Mouse (Mus musculus) forebrain, embryonic 11.5 days (tissue): ENCODE results near the gene Bud31. TPM values are rescaled to one million over a fixed set of nuclear protein-coding genes. Genes with fewer than 3 reads are reported as not detected.

ENCODE experiments used
- ATAC-seq: fragments of 200-750 bp; cut with Nextera tagmentation; replicated peaks from 2 replicates; pipeline ENCODE4 v1.8.0; 2017; ENCODE audit warnings: moderate TSS enrichment; ENCODE audit not compliant: low FRiP score
- DNase-seq: peaks from one replicate; pipeline ENCODE4 v3.0.0-alpha.2; 2017; ENCODE audit warnings: low spot score
- H3K27ac ChIP-seq: fragments of 300-500 bp; sonication (generic); 2 replicates; pipeline ENCODE4 v1.5.1; 2014; ENCODE audit warnings: low read depth, low read length
- H3K27me3 ChIP-seq: fragments of 300-500 bp; sonication (generic); 2 replicates; pipeline ENCODE4 v1.6.1; 2014; ENCODE audit warnings: mild to moderate bottlenecking, low read length, mixed read lengths; ENCODE audit not compliant: control insufficient read depth, insufficient read depth
- H3K36me3 ChIP-seq: fragments of 300-500 bp; sonication (generic); 2 replicates; pipeline ENCODE4 v1.6.1; 2014; ENCODE audit warnings: mild to moderate bottlenecking, low read length, moderate library complexity, mixed read lengths; ENCODE audit not compliant: control insufficient read depth, insufficient read depth
- H3K4me1 ChIP-seq: fragments of 300-500 bp; sonication (generic); replicated peaks from 2 replicates; pipeline ENCODE4 v1.6.1; 2014; ENCODE audit warnings: low read length, mixed read lengths; ENCODE audit not compliant: control insufficient read depth, insufficient read depth
- H3K4me2 ChIP-seq: fragments of 300-500 bp; sonication (generic); 2 replicates; pipeline ENCODE4 v1.6.1; 2014; ENCODE audit warnings: low read depth, mild to moderate bottlenecking, low read length, moderate library complexity, mixed read lengths; ENCODE audit not compliant: severe bottlenecking
- H3K4me3 ChIP-seq: fragments of 300-500 bp; sonication (generic); 2 replicates; pipeline ENCODE4 v1.5.1; 2014; ENCODE audit warnings: low read depth, low read length
- H3K9ac ChIP-seq: fragments of 300-500 bp; sonication (generic); 2 replicates; pipeline ENCODE4 v1.6.1; 2014; ENCODE audit warnings: low read length
- H3K9me3 ChIP-seq: fragments of 300-500 bp; sonication (generic); 2 replicates; pipeline ENCODE4 v1.6.1; 2016; ENCODE audit warnings: low read length, mixed read lengths; ENCODE audit not compliant: control insufficient read depth
- WGBS: fragments of 180-500 bp; shearing (Covaris S2); extraction: QIAGEN DNeasy Blood & Tissue Kit; methylation state at CpG from one replicate; pipeline ENCODE4 v1.1.7; 2014; 5-methylcytosine and 5-hydroxymethylcytosine counted together
- polyA plus RNA-seq: library from polyadenylated mRNA; unstranded; fragments of >200 nt; fragmentation: Nextera tagmentation; extraction: Ambion mirVana; gene quantifications from 2 replicates; pipeline ENCODE4 v1.2.1, GENCODE M21; 2014

The Bud31 gene
- polyA plus RNA-seq, 1 experiment from 2014 or later: 253 TPM

GRCm38 (mm10) chr5:145110401-145110800 is 29.8 kb upstream of the Bud31 start:
- Histone ChIP-seq H3K36me3 (peaks cover 11% of the 10 kb centered on the region), H3K4me3 (no peak overlapping the region), H3K4me1 (0 out of 2 replicates have a peak, but pooled peaks cover 4% of the 10 kb centered on the region), H3K9ac (no peak overlapping the region), H3K4me2 (no peak overlapping the region), H3K9me3 (no peaks in the 10 kb centered on the region), H3K27me3 (peaks cover 9% of the 10 kb centered on the region; the same call in 1 of the 2 replicates), H3K27ac (no peak overlapping the region)
- no peak for ATAC-seq
- 90% methylated on average over 6 of the region's 6 CpGs for WGBS
- DNase-seq: no peak

GRCm38 (mm10) chr5:145112566-145112965 is 27.6 kb upstream of the Bud31 start:
- Histone ChIP-seq H3K27ac (no peak overlapping the region), H3K9ac (no peak overlapping the region), H3K27me3 (peaks cover 9% of the 10 kb centered on the region; the same call in 1 of the 2 replicates), H3K9me3 (no peaks in the 10 kb centered on the region), H3K4me2 (no peak overlapping the region), H3K36me3 (peaks cover 7% of the 10 kb centered on the region; the same call in 1 of the 2 replicates), H3K4me1 (0 out of 2 replicates have a peak, but pooled peaks cover 4% of the 10 kb centered on the region), H3K4me3 (no peak overlapping the region)
- ATAC-seq (no peak), DNase-seq (no peak)
- WGBS: 84% methylated on average over 8 of the region's 8 CpGs

- ATAC-seq (no peak), DNase-seq (no peak)
- Histone ChIP-seq H3K4me3 (0 out of 2 replicates have a peak overlapping the region, but pooled peaks have one; percentile 47), H3K9ac (no peak overlapping the region), H3K27ac (no peak overlapping the region), H3K4me2 (peak overlapping the region; percentile 68; the same call in 1 of the 2 replicates), H3K36me3 (peaks cover 5% of the 10 kb centered on the region; the same call in 1 of the 2 replicates), H3K4me1 (0 out of 2 replicates have a peak, but pooled peaks cover 4% of the 10 kb centered on the region), H3K27me3 (peaks cover 9% of the 10 kb centered on the region; the same call in 1 of the 2 replicates), H3K9me3 (no peaks in the 10 kb centered on the region)
- 45% methylated on average over 2 of the region's 2 CpGs for WGBS
Observed at GRCm38 (mm10) chr5:145113416-145113815, 26.7 kb upstream of the Bud31 start.

GRCm38 (mm10) chr5:145114071-145114605 is 26.0 kb upstream of the Bud31 start, which contains the start of gene Arpc1b:
Arpc1b (plus strand) TSS chr5:145114215.
- peak within 1 kb of the TSS; percentile 47 for H3K4me3 ChIP-seq
- DNase-seq: peak; percentile 82
- peaks cover 3% of the 10 kb centered on the region; the same call in 1 of the 2 replicates for H3K36me3 ChIP-seq
- H3K4me2 ChIP-seq: peak within 1 kb of the TSS; percentile 68
- 0 out of 2 replicates have a peak, but pooled peaks cover 4% of the 10 kb centered on the region for H3K4me1 ChIP-seq
- no peaks in the 10 kb centered on the region for H3K9me3 ChIP-seq
- H3K27ac ChIP-seq: no peak within 1 kb of the TSS; the same call in 1 of the 2 replicates
- WGBS: under 1% methylated on average over 50 of the region's 53 CpGs
- peaks cover 9% of the 10 kb centered on the region; the same call in 1 of the 2 replicates for H3K27me3 ChIP-seq
- H3K9ac ChIP-seq: peak within 1 kb of the TSS; percentile 53; the same call in 1 of the 2 replicates
- peak; percentile 77 for ATAC-seq

- Histone ChIP-seq H3K36me3 (no peaks in the 10 kb centered on the region), H3K4me3 (peak overlapping the region; percentile 47), H3K9ac (peak overlapping the region; percentile 53; the same call in 1 of the 2 replicates), H3K4me2 (peak overlapping the region; percentile 68), H3K27ac (no peak overlapping the region), H3K9me3 (no peaks in the 10 kb centered on the region), H3K4me1 (0 out of 2 replicates have a peak, but pooled peaks cover 4% of the 10 kb centered on the region), H3K27me3 (peaks cover 9% of the 10 kb centered on the region; the same call in 1 of the 2 replicates)
- ATAC-seq (no peak), DNase-seq (peak; percentile 63)
- WGBS: 20% methylated on average over 38 of the region's 40 CpGs
Observed at GRCm38 (mm10) chr5:145114606-145115473, 25.3 kb upstream of the Bud31 start.

- H3K9ac ChIP-seq: no peak overlapping the region
- no peak overlapping the region for H3K4me3 ChIP-seq
- no peak overlapping the region for H3K4me2 ChIP-seq
- 93% methylated on average over 5 of the region's 5 CpGs for WGBS
- H3K4me1 ChIP-seq: 0 out of 2 replicates have a peak, but pooled peaks cover 4% of the 10 kb centered on the region
- H3K27me3 ChIP-seq: peaks cover 9% of the 10 kb centered on the region; the same call in 1 of the 2 replicates
- H3K36me3 ChIP-seq: no peaks in the 10 kb centered on the region
- ATAC-seq (no peak), DNase-seq (no peak)
- no peaks in the 10 kb centered on the region for H3K9me3 ChIP-seq
- no peak overlapping the region for H3K27ac ChIP-seq
Observed at GRCm38 (mm10) chr5:145115736-145116135, 24.4 kb upstream of the Bud31 start.

- H3K4me2 ChIP-seq: no peak overlapping the region
- no peak overlapping the region for H3K4me3 ChIP-seq
- H3K9me3 ChIP-seq: no peaks in the 10 kb centered on the region
- 65% methylated on average over 4 of the region's 4 CpGs for WGBS
- ATAC-seq: no peak
- H3K9ac ChIP-seq: no peak overlapping the region
- H3K4me1 ChIP-seq: 0 out of 2 replicates have a peak, but pooled peaks cover 4% of the 10 kb centered on the region
- H3K36me3 ChIP-seq: no peaks in the 10 kb centered on the region
- no peak overlapping the region for H3K27ac ChIP-seq
- no peak for DNase-seq
- H3K27me3 ChIP-seq: peaks cover 9% of the 10 kb centered on the region; the same call in 1 of the 2 replicates
Observed at GRCm38 (mm10) chr5:145116316-145116715, 23.8 kb upstream of the Bud31 start.

GRCm38 (mm10) chr5:145116916-145117315 is 23.2 kb upstream of the Bud31 start:
- Histone ChIP-seq H3K4me1 (0 out of 2 replicates have a peak, but pooled peaks cover 4% of the 10 kb centered on the region), H3K9me3 (no peaks in the 10 kb centered on the region), H3K36me3 (no peaks in the 10 kb centered on the region), H3K4me3 (no peak overlapping the region), H3K27ac (no peak overlapping the region), H3K4me2 (no peak overlapping the region), H3K27me3 (peaks cover 9% of the 10 kb centered on the region; the same call in 1 of the 2 replicates), H3K9ac (no peak overlapping the region)
- DNase-seq (peak; percentile 75), ATAC-seq (no peak)
- WGBS: 40% methylated on average over 10 of the region's 10 CpGs
